Mouse (Mus musculus) small intestine, adult 2 months (tissue): ENCODE data around the gene Arl3.

Experiments
- CTCF ChIP-seq: fragments of 200-500 bp; IDR thresholded peaks from 2 replicates; pipeline ENCODE4 v1.5.1; 2012; ENCODE audit warnings: low read depth, mild to moderate bottlenecking, control low read depth, inconsistent platforms, low read length, moderate library complexity, mixed read lengths; ENCODE audit not compliant: insufficient replicate concordance, insufficient read length; ENCODE audit errors: extremely low read depth
- POLR2A ChIP-seq: fragments of 200-500 bp; IDR thresholded peaks from 2 replicates; pipeline ENCODE4 v1.6.1; 2012; ENCODE audit warnings: low read depth, mild to moderate bottlenecking, control low read depth, inconsistent platforms, low read length, moderate library complexity

DNA sequence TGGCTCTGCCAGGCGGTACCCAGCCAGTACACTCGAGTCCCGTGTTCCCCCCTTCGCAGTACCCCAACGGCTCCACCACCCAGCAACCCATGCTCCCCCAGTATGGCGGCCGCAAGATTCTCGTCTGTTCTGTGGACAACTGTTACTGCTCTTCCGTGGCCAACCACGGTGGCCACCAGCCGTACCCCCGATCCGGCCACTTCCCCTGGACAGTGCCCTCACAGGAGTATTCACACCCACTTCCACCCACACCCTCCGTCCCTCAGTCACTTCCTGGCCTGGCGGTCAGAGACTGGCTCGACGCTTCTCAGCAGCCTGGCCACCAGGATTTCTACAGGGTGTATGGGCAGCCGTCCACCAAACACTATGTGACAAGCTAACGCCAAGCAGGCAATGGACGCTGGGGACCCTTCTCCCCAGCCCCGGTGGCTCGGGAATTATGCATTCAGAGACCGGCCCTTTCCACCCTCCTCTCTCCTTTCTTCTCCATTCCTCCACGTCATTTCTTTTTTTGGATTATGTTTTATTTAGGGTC lies 57.6 kb downstream of the Arl3 start:
- no peak for TF ChIP-seq CTCF
- no peak for TF ChIP-seq POLR2A
